Mouse (Mus musculus) layer of hippocampus, adult 9-11 months (tissue): ENCODE results near the gene Gm3238.
"Not testable (repeated sequence)": the region's sequence is repeated elsewhere in the genome, so short reads cannot be mapped to it uniquely, and the experiment has no call there.

ENCODE experiments used
- DNase-seq: peaks from one replicate; pipeline ENCODE4 v3.0.0; 2022

Gene Gm3238

DNA sequence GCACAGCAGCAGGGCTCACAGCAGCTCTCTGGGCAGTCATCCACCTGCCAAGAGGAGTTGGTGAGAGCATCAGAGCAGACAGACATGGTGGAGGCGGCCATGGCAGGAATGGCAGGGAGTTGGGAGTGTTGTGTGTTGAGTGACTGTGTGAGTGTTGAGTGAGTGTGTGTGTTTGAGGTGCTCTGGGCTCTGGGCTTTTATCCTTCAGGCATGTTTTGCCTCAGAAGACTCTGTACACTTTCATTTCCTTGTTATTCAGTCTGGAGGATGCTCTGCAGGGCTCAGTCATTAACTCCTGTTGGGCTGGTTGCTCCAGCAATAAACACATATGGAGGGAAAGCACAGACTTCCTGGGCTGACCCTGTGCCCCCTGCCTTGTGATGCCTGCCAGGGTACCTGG lies at the start of gene Gm3238:
TSS of gene Gm3238 (minus strand) at position 101 of the 400 bp plus-strand sequence.
- DNase-seq: not testable (repeated sequence)

DNA sequence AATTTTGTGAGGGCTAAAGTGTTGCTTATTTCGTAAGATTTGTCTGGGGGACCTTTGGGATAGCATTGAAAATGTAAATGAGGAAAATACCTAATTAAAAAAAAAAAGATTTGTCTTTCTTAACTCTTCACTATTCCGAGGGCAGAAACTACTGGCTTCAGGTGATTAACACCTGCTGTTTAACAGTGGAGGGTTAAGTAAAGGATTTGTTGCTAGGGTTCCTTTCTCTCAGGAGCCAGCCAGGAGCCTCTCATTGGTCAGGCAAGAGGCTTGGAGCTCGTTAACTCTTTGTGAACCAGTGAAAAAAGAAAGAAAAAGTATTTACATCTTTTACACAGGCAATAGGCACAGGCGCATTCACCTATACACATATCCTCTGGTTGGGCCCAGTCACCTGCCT lies 48.1 kb upstream of the Gm3238 start:
- DNase-seq: no peak

- no peak for DNase-seq
Observed at GRCm38 (mm10) chr10:77818523-77818922, 47.4 kb upstream of the Gm3238 start.

GRCm38 (mm10) chr10:77815514-77815913 lies 44.4 kb upstream of the Gm3238 start:
- no peak for DNase-seq

DNA sequence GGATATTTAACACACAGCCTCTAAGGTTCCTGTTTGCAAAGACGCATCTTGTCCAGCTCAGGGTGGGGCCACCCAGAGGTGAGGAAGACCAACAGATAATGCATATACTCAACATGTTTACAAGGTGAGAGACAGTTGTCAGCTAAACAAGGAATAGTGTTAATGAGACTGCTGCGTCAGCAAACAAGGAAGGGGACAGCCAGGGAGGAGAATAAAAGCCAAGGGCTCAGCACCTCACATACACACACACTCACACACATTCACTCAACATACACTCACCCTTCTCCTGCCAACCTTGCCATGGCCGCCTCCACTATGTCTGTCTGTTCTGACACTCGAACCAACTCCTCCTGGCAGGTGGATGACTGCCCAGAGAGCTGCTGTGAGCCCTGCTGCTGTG lies 43.3 kb upstream of the Gm3238 start, which contains the start of gene Gm2696:
TSS of gene Gm2696 (plus strand) at position 301 of the 400 bp plus-strand sequence.
- no peak for DNase-seq

DNA sequence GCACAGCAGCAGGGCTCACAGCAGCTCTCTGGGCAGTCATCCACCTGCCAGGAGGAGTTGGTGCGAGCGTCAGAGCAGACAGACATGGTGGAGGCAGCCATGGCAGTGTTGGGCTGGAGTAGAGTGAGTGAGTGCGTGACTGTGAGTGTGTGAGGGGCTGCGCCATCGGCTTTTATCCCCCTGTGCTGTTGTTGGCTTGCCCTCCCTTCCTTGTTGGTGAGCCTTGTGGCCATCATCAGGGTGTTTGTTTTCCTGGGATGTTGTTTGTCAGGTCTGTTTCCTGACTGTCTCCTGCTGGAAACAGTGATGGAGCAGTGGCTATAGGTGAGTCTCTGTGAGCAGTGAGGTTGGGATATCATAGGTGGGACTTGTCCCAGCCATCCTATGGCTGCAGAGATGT lies 40.6 kb upstream of the Gm3238 start, which contains the start of gene Gm9507:
TSS of gene Gm9507 (minus strand) at position 101 of the 400 bp plus-strand sequence.
- DNase-seq: no peak

GRCm38 (mm10) chr10:77804095-77804494 lies 33.0 kb upstream of the Gm3238 start:
- DNase-seq: no peak

DNA sequence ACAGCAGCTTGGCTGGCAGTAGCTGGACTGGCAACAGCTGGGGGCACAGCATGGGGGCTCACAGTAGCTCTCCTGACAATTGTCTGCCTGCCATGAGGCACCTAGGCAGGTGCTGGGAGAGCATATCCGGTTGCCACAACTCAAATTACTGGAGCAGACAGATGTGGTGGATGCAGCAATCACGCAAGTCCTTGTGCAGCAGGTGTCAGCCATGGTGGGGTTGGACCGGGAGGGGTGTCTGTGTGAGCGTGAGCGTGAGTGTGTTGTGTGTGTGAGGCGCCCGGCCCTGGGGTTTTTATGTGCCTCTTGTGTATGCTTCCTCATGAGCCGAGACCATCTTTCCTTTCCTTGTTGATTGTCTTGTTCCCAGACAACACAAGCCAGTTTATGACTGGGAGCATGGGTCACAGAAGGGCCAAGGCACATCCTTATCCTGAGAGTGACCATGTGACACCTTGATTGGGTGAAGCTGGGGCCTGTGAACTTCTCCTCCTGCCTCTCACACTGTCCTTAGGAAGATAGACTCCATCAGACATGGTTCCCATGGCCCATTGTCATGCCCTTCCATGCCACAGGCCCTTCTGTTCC lies 27.9 kb upstream of the Gm3238 start, which contains the start of gene Gm19668:
TSS of gene Gm19668 (minus strand) at position 213 of the 588 bp plus-strand sequence.
- no peak for DNase-seq

- DNase-seq: not testable (repeated sequence)
Observed at GRCm38 (mm10) chr10:77798164-77798920, 27.2 kb upstream of the Gm3238 start.

DNA sequence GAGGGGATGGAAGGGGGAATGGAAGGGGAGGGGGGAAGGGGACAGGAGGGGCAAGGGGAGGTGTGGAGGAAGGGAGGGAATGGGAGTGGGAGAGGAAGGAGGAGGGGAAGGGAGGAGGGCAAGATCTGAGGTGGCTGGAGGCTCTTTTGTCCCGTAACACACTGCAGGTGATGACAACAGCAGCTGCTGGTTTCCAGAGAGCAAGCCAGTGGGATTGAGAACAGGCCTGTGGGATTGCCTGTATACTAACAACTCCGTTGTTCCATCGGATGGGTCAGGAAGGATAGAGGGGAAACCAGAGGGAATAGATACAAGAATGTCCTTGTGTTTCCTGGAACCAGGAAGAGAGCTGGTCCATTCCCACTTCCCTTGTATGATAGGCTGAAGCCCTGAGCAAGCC lies 26.6 kb upstream of the Gm3238 start:
- DNase-seq: no peak

- DNase-seq: no peak
Observed at GRCm38 (mm10) chr10:77794976-77795375, 23.9 kb upstream of the Gm3238 start, which contains the start of gene Gm9639. Gene Gm9639, minus strand, starts transcription at chr10:77795076.

GRCm38 (mm10) chr10:77788621-77789020 lies 17.5 kb upstream of the Gm3238 start:
- DNase-seq: no peak

DNA sequence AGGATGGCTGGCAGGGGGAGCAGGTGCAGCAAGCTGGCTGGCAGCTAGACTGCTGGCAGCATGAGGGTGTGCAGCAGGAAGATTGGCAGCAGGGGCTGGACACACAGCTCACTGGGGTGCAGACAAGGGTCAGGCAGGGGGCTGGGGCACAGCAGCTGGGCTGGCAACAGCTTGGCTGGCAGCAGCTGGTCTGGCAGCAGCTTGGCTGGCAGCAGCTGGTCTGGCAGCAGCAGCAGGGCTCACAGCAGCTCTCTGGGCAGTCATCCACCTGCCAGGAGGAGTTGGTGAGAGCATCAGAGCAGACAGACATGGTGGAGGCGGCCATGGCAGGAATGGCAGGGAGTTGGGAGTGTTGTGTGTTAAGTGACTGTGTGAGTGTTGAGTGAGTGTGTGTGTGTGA lies 16.8 kb upstream of the Gm3238 start, which contains the start of gene Gm7137:
TSS of gene Gm7137 (minus strand) at position 325 of the 400 bp plus-strand sequence.
- DNase-seq: not testable (repeated sequence)

DNA sequence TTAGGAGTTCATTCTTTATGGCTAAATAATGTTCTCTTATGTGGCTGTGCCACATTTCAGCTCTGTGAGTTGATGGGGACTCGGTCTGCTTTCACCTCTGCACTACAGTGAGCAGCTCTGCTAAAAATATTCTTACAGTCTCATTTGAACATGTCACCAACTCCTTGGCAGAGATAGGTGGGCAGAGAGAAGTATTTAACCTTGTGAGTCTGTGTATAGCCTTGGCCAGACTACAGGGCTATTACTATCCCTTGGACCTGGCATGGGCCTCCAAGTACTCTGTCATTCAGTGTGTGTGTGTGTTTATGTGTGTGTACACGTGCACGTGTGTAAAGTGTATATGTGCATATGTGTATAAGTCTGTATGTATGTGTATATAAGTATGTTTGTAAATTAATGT lies 12.3 kb upstream of the Gm3238 start:
- DNase-seq: not testable (repeated sequence)

DNA sequence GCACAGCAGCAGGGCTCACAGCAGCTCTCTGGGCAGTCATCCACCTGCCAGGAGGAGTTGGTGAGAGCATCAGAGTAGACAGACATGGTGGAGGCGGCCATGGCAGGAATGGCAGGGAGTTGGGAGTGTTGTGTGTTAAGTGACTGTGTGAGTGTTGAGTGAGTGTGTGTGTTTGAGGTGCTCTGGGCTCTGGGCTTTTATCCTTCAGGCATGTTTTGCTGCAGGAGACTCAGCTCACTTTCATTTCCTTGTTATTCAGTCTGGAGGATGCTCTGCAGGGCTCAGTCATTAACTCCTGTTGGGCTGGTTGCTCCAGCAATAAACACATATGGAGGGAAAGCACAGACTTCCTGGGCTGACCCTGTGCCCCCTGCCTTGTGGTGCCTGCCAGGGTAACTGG lies 11.3 kb upstream of the Gm3238 start, which contains the start of gene Gm3250:
TSS of gene Gm3250 (minus strand) at position 101 of the 400 bp plus-strand sequence.
- DNase-seq: not testable (repeated sequence)

DNA sequence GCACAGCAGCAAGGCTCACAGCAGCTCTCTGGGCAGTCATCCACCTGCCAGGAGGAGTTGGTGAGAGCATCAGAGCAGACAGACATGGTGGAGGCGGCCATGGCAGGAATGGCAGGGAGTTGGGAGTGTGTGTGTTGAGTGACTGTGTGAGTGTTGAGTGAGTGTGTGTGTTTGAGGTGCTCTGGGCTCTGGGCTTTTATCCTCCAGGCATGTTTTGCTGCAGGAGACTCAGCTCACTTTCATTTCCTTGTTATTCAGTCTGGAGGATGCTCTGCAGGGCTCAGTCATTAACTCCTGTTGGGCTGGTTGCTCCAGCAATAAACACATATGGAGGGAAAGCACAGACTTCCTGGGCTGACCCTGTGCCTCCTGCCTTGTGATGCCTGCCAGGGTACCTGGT lies 5.7 kb upstream of the Gm3238 start, which contains the start of gene Gm7138:
TSS of gene Gm7138 (minus strand) at position 101 of the 400 bp plus-strand sequence.
- DNase-seq: not testable (repeated sequence)

- not testable (repeated sequence) for DNase-seq
Observed at GRCm38 (mm10) chr10:77772142-77772541, 1.0 kb upstream of the Gm3238 start.

- DNase-seq: no peak
Observed at GRCm38 (mm10) chr10:77769727-77770126, 1.4 kb downstream of the Gm3238 start.

- not testable (repeated sequence) for DNase-seq
Observed at GRCm38 (mm10) chr10:77759582-77759981, 11.5 kb downstream of the Gm3238 start, which contains the start of gene Gm3233. Gene Gm3233, minus strand, starts transcription at chr10:77759682.

DNA sequence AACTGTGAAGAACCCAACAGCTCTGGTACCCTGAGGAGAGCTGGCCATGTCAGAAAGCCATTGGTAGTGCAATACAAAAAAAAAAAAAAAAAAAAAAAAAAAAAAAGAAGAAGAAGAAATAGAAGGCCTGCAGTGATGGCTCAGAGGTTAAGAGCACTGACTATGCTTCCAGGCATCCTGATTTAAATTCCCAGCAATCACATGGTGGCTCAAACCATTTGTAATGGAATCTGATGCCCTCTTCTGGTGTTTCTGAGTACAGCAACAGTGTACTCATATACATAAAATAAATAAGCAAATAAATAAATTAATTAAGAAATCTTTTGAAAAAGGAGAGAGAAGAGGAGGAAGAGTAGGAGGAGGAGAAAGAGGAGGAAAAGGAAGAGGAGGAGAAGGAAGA lies 17.7 kb downstream of the Gm3238 start:
- no peak for DNase-seq

- DNase-seq: not testable (repeated sequence)
Observed at GRCm38 (mm10) chr10:77752312-77752711, 18.8 kb downstream of the Gm3238 start.

- DNase-seq: not testable (repeated sequence)
Observed at GRCm38 (mm10) chr10:77751254-77751653, 19.9 kb downstream of the Gm3238 start, which contains the start of gene Gm9736. Gene Gm9736, minus strand, starts transcription at chr10:77751354.

DNA sequence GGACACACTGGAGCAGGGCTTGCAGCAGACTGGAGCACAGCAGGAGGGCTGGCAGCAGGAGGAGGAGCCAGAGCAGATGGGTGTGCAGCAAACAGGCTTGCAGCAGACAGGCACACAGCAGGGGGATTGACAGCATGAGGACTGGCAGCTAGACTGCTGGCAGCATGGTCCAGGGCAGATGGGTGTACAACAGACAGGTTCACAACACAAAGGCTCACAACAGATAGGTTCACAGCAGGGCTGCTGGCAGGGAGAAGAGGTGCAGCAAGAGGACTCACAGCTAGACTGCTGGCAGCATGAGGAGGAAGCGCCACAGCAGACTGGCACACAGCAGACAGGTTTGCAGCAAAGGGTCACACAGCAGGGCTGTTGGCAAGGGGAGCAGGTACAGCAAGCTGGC lies 20.4 kb downstream of the Gm3238 start:
- not testable (repeated sequence) for DNase-seq
